ENCODE assay signal across 18 mouse cellular contexts in genomic region chr11:86818928-86819327, GRCm38 (mm10). TPM values are rescaled to one million over a fixed set of nuclear protein-coding genes. Genes with fewer than 3 reads are reported as not detected.
A peak's percentile ranks its signal among the peaks of the same experiment; 100 is the strongest.
DNase-seq lines count a peak whose midpoint lies in the region; ATAC-seq and TF ChIP-seq lines count a peak whose summit lies in the region.
"Had no signal": no experiment of that assay in that cellular context is flagged by ENCODE, and none has a peak within 500 bp of the region (broad histone marks: within the 10 kb centered on the region; RNA-seq: fewer than 3 reads in every experiment).

No protein-coding gene starts in this region.

- no peaks in the 10 kb centered on the region for H3K36me3 ChIP-seq in kidney, postnatal 0 days (ENCODE audit: insufficient read depth, low read length)
- no peaks in the 10 kb centered on the region for H3K36me3 ChIP-seq in forebrain, embryonic 15.5 days
- no peaks in the 10 kb centered on the region for H3K36me3 ChIP-seq in midbrain, embryonic 12.5 days
- no peaks in the 10 kb centered on the region for H3K36me3 ChIP-seq in stomach, postnatal 0 days (ENCODE audit: control insufficient read depth, insufficient read depth, low read length)
- H3K36me3 ChIP-seq: G1E; heart, embryonic 15.5 days; limb, embryonic 13.5 days had no signal

- H3K4me1 ChIP-seq in kidney, postnatal 0 days (replicated peaks; ENCODE audit: insufficient read depth, low read length): no peaks in the 10 kb centered on the region
- H3K4me1 ChIP-seq in forebrain, embryonic 15.5 days: peaks cover 15% of the 10 kb centered on the region
- H3K4me1 ChIP-seq in midbrain, embryonic 12.5 days: peaks cover 15% of the 10 kb centered on the region
- no peaks in the 10 kb centered on the region for H3K4me1 ChIP-seq in stomach, postnatal 0 days (replicated peaks; ENCODE audit: control insufficient read depth, insufficient read depth)
- H3K4me1 ChIP-seq: heart, embryonic 15.5 days; limb, embryonic 13.5 days had no signal

- no peak overlapping the region for H3K4me3 ChIP-seq in kidney, postnatal 0 days (replicated peaks; ENCODE audit: low read depth, low read length)
- no peak overlapping the region for H3K4me3 ChIP-seq in forebrain, embryonic 15.5 days
- H3K4me3 ChIP-seq in midbrain, embryonic 12.5 days: no peak overlapping the region
- no peak overlapping the region for H3K4me3 ChIP-seq in stomach, postnatal 0 days (ENCODE audit: low read depth, low read length)
- H3K4me3 ChIP-seq: heart, embryonic 15.5 days; left cerebral cortex, adult 2 months; limb, embryonic 13.5 days had no signal

- no peak for TF ChIP-seq EP300 in stomach, postnatal 0 days (optimal IDR thresholded peaks at IDR 0.05)

- no peak for ATAC-seq in kidney, postnatal 0 days (replicated peaks; ENCODE audit: low FRiP score, low read depth)
- no peak for ATAC-seq in forebrain, embryonic 15.5 days (replicated peaks)
- no peak for ATAC-seq in midbrain, embryonic 12.5 days (ENCODE audit: low FRiP score, low read depth)
- ATAC-seq in stomach, postnatal 0 days (ENCODE audit: low FRiP score, low TSS enrichment): peak; percentile 57; the same call in 1 of the 2 replicates

- TF ChIP-seq CTCF in kidney, postnatal 0 days (IDR thresholded peaks at IDR 0.05; ENCODE audit: low read depth): no peak
- TF ChIP-seq CTCF in stomach, postnatal 0 days (IDR thresholded peaks at IDR 0.05; ENCODE audit: low read depth): no peak

- H3K4me2 ChIP-seq in kidney, postnatal 0 days (ENCODE audit: low read length): no peak overlapping the region
- H3K4me2 ChIP-seq in forebrain, embryonic 15.5 days (replicated peaks): 0 out of 2 replicates have a peak overlapping the region, but pooled peaks have one; percentile 4
- peak overlapping the region; percentile 26 for H3K4me2 ChIP-seq in midbrain, embryonic 12.5 days (replicated peaks)
- H3K4me2 ChIP-seq in stomach, postnatal 0 days (replicated peaks; ENCODE audit: low read depth): no peak overlapping the region
- H3K4me2 ChIP-seq: heart, embryonic 15.5 days; limb, embryonic 13.5 days had no signal

- H3K9ac ChIP-seq in kidney, postnatal 0 days (ENCODE audit: low read depth, low read length): no peak overlapping the region
- H3K9ac ChIP-seq in forebrain, embryonic 15.5 days (replicated peaks): no peak overlapping the region
- no peak overlapping the region for H3K9ac ChIP-seq in midbrain, embryonic 12.5 days (replicated peaks)
- H3K9ac ChIP-seq in stomach, postnatal 0 days (ENCODE audit: low read length): no peak overlapping the region
- H3K9ac ChIP-seq: heart, embryonic 15.5 days; limb, embryonic 13.5 days had no signal

- no peaks in the 10 kb centered on the region for H3K27me3 ChIP-seq in kidney, postnatal 0 days (ENCODE audit: insufficient read depth, low read length)
- no peaks in the 10 kb centered on the region for H3K27me3 ChIP-seq in forebrain, embryonic 15.5 days
- H3K27me3 ChIP-seq in midbrain, embryonic 12.5 days: no peaks in the 10 kb centered on the region
- H3K27me3 ChIP-seq in stomach, postnatal 0 days (ENCODE audit: control insufficient read depth, insufficient read depth, low read length): no peaks in the 10 kb centered on the region
- H3K27me3 ChIP-seq: heart, embryonic 15.5 days; limb, embryonic 13.5 days had no signal

- 75% methylated on average over 2 of the region's 2 CpGs for WGBS in kidney, postnatal 0 days
- WGBS in forebrain, embryonic 15.5 days: 66% methylated on average over 2 of the region's 2 CpGs
- 75% methylated on average over 2 of the region's 2 CpGs for WGBS in midbrain, embryonic 12.5 days
- WGBS in stomach, postnatal 0 days: 88% methylated on average over 2 of the region's 2 CpGs

- no peaks in the 10 kb centered on the region for H3K9me3 ChIP-seq in kidney, postnatal 0 days (replicated peaks; ENCODE audit: low read length)
- H3K9me3 ChIP-seq in forebrain, embryonic 15.5 days: no peaks in the 10 kb centered on the region
- no peaks in the 10 kb centered on the region for H3K9me3 ChIP-seq in midbrain, embryonic 12.5 days
- H3K9me3 ChIP-seq in stomach, postnatal 0 days (ENCODE audit: control insufficient read depth, low read length): no peaks in the 10 kb centered on the region
- H3K9me3 ChIP-seq: G1E; heart, embryonic 15.5 days; limb, embryonic 13.5 days had no signal

- DNase-seq in kidney, postnatal 0 days (ENCODE audit: low spot score): no peak
- no peak for DNase-seq in kidney, adult 8-10 months
- DNase-seq in stomach, postnatal 0 days (ENCODE audit: low spot score): no peak
- DNase-seq in retina, embryonic 14.5 days (ENCODE audit: low spot score): no peak
- no peak for DNase-seq in gastrocnemius, postnatal 4 days (ENCODE audit: low spot score in 2 of 2)
- no peak for DNase-seq in gastrocnemius, adult 18-20 months (ENCODE audit: low spot score)
- DNase-seq: adrenal gland, postnatal 10 days; cerebellum, adult 8-10 months; gastrocnemius, postnatal 25 days; lung, adult 18-20 months; lung, postnatal 36 days; thymus, postnatal 14 days had no signal

- H3K27ac ChIP-seq in kidney, postnatal 0 days: peak overlapping the region; percentile 42; the same call in 1 of the 2 replicates
- peak overlapping the region; percentile 85 for H3K27ac ChIP-seq in forebrain, embryonic 15.5 days (replicated peaks)
- peak overlapping the region; percentile 73 for H3K27ac ChIP-seq in midbrain, embryonic 12.5 days (replicated peaks)
- no peak overlapping the region for H3K27ac ChIP-seq in stomach, postnatal 0 days (replicated peaks)
- H3K27ac ChIP-seq: heart, embryonic 15.5 days; left cerebral cortex, adult 2 months; limb, embryonic 13.5 days had no signal

RNA-seq across cellular contexts. Expression of gene Dhx40, which starts 11.4 kb away (rescaled TPM):
- polyA plus RNA-seq in kidney, postnatal 0 days (2015; fragmentation: Nextera tagmentation; extraction: Ambion mirVana): 30.7 and 33.3 TPM in 2 replicates
- polyA plus RNA-seq in forebrain, embryonic 15.5 days (2015; fragmentation: Nextera tagmentation; extraction: Ambion mirVana): 31.2 and 31.7 TPM in 2 replicates
- 45.7 and 46.5 TPM in 2 replicates for polyA plus RNA-seq in midbrain, embryonic 12.5 days (2016; fragmentation: Nextera tagmentation; extraction: Ambion mirVana)
- polyA plus RNA-seq in stomach, postnatal 0 days (2015; fragmentation: Nextera tagmentation; extraction: Ambion mirVana): 12.8 and 13.1 TPM in 2 replicates
- 10 to 100 TPM; 15.8 to 16.7 TPM for total RNA-seq in gastrocnemius, postnatal 4 days (2021)
- total RNA-seq in gastrocnemius, adult 18-20 months (2021): 10 to 100 TPM; 12.4 to 13.6 TPM

Comparison
In these comparisons a context has a peak if more than half of its experiments do, and no peak if none do; other contexts are left out.
1. H3K4me2 ChIP-seq: peak in forebrain, embryonic 15.5 days (single experiment) and midbrain, embryonic 12.5 days (single experiment); none in kidney, postnatal 0 days (single experiment) and stomach, postnatal 0 days (single experiment).